Mouse (Mus musculus): ENCODE results near the gene Sycp3.
"Not testable (repeated sequence)": the region's sequence is repeated elsewhere in the genome, so short reads cannot be mapped to it uniquely, and the experiment has no call there.

The Sycp3 gene

GRCm38 (mm10) chr10:88501370-88501769, 42.0 kb downstream of the Sycp3 start:
- no peak for DNase-seq (ENCODE audit: low spot score)

GRCm38 (mm10) chr10:88501886-88502765, 42.8 kb downstream of the Sycp3 start:
- DNase-seq (ENCODE audit: low spot score): no peak

GRCm38 (mm10) chr10:88502919-88503318, 43.5 kb downstream of the Sycp3 start:
- DNase-seq (ENCODE audit: low spot score): no peak

GRCm38 (mm10) chr10:88503421-88504314, 44.3 kb downstream of the Sycp3 start, which contains the start of gene Chpt1:
Gene Chpt1 (minus strand): TSS chr10:88504073.
- DNase-seq (ENCODE audit: low spot score): peak; percentile 92

- DNase-seq (ENCODE audit: low spot score): no peak
Observed at GRCm38 (mm10) chr10:88504481-88504880, 45.1 kb downstream of the Sycp3 start.

- peak; percentile 63 for DNase-seq (ENCODE audit: low spot score)
Observed at GRCm38 (mm10) chr10:88505256-88505655, 45.9 kb downstream of the Sycp3 start.

GRCm38 (mm10) chr10:88507691-88508143, 48.3 kb downstream of the Sycp3 start:
- no peak for DNase-seq (ENCODE audit: low spot score)

GRCm38 (mm10) chr10:88510503-88511271, 51.3 kb downstream of the Sycp3 start:
- DNase-seq (ENCODE audit: low spot score): no peak

- DNase-seq (ENCODE audit: low spot score): no peak
Observed at GRCm38 (mm10) chr10:88511355-88511754, 52.0 kb downstream of the Sycp3 start.

- peak; percentile 28 for DNase-seq (ENCODE audit: low spot score)
Observed at GRCm38 (mm10) chr10:88513574-88514135, 54.3 kb downstream of the Sycp3 start.

GRCm38 (mm10) chr10:88514495-88514894, 55.1 kb downstream of the Sycp3 start:
- DNase-seq (ENCODE audit: low spot score): no peak

GRCm38 (mm10) chr10:88515049-88515448, 55.7 kb downstream of the Sycp3 start:
- DNase-seq (ENCODE audit: low spot score): not testable (repeated sequence)

GRCm38 (mm10) chr10:88522795-88523194, 63.4 kb downstream of the Sycp3 start:
- no peak for DNase-seq (ENCODE audit: low spot score)
